Mouse (Mus musculus) regulatory T cell (primary cell): ENCODE measurements at regions not wholly inside any gene's neighbourhood (a gene's known extent, or its start where the extent isn't known, plus 50 kb on each side); places are given as distances from the start of the nearest gene placed in this dataset.

ENCODE experiments used
- in situ Hi-C: fragments of 300-600 bp; cut with MboI, MseI; formaldehyde crosslinking; loops from one replicate; pipeline ENCODE4 v1.15.1; 2025; ENCODE audit warnings: high pct_unique_total_duplicates

DNA sequence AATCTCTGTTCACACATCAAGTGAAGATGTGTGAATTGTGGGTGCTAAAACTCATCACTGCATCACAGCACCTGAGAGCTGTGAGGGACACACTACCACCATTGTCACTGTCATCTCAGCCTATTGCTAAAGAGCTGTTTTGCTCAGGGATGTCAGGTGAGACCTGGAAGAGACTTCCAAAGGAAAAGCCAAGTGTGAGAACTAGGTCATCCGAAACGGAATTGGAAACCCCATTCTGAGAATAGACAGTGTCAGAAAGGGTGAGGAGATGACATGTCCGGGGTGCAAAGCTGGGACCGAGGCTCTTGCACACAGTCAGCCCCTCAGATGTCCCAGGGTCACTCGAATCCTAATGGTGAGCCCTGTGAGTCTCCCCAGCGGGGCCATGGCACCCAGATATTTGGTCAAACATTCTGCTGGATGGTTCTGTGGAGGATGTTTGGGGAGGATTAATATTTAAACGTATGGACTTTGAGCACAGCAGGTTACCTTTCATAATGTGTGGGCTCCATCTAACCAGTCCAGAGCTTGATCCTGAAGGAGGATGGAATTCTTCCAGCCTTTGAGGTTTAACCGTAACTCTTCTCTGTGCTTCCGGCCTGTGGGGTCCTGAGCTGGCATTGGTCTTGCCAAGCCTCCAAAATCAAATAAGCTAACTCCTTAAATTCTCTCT is 150.3 kb downstream of the Rpl14 start:
- in situ Hi-C loops, result no loop called here

DNA sequence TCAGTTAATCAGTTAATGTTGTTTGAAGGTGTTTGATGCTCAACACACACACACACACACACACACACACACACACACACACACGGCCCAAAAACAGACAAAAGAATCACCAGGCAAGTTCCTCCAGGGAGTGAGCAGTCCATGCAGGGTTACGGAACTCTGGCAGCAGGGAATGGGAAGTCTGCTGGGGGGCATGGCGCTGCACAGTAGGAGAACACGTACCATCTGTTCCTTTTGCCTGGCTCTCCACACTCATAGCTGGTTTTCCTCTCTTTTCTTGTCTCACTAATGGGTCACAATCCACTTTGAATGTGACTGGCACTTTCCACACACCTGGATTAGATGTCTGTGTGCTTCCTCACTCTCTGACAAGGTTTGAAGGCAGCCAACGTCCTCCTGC is 151.8 kb downstream of the Rpl14 start:
- in situ Hi-C loops, result no loop called here

DNA sequence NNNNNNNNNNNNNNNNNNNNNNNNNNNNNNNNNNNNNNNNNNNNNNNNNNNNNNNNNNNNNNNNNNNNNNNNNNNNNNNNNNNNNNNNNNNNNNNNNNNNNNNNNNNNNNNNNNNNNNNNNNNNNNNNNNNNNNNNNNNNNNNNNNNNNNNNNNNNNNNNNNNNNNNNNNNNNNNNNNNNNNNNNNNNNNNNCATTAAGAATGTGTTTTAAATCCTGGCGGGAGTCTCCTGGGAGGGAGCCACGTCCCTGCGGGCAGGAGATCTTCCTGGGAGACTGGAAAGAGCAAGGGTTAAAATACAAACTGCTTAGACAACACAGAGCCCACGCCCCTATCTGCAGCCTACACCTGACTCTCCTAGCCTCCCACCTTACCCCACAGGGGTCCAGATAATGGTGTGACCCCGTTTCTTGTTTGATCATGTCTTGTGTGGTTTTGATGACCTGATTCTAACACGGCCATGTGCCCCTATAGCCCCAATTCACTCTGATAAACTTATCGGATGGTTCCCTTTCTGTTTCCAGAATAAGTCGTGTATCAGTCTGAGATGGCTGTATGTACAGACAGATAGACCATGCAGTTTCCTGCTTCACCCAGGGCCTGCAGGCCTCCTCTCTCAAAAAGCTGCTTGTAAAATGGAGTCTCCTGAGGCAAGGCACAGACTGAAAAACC is 160.8 kb downstream of the Rpl14 start:
- in situ Hi-C loops, result loop anchor here (5.0 kb wide), 1 partner anchor 90 kb away; no protein-coding TSS in a partner anchor

DNA sequence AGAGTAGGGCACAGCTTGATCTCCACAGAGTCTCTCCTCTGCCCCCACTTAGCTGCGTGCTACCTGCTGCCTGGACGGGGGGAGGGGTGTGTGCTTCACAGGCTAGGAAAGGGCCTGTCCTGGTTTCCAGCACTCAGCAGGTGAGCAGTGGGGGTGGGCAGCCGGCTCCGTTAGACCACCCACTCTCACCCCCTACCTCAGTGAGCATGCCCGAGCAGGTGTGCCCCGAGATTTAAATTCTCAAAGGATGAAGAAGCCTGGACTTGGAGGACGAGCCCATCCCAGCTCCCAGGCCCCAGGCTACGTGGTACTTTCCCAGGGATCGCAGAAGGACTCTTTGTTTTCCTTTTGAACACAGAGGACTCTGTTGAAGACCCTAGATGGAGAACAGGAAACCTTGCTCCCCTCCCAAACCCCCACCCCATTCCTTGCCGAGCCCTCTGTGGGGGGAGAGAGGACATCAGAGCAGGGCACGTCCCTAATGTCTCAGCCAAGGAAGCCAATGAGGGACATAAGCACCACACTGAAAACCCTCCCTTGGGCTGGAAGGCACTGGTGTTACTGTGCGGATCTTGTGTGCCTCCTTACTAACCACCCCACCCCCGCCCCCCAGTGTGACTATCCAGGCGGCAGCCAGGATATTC is 161.5 kb downstream of the Rpl14 start:
- in situ Hi-C loops, result loop anchor here (5.0 kb wide), 1 partner anchor 90 kb away; no protein-coding TSS in a partner anchor

- in situ Hi-C loops, result loop anchor here (5.0 kb wide), 1 partner anchor 88 kb away; no protein-coding TSS in a partner anchor
These were observed 162.6 kb downstream of the Rpl14 start for GRCm38 (mm10) chr9:120733681-120734465.

GRCm38 (mm10) chr9:120735217-120735616 is 164.0 kb downstream of the Rpl14 start:
- in situ Hi-C loops, result no loop called here

DNA sequence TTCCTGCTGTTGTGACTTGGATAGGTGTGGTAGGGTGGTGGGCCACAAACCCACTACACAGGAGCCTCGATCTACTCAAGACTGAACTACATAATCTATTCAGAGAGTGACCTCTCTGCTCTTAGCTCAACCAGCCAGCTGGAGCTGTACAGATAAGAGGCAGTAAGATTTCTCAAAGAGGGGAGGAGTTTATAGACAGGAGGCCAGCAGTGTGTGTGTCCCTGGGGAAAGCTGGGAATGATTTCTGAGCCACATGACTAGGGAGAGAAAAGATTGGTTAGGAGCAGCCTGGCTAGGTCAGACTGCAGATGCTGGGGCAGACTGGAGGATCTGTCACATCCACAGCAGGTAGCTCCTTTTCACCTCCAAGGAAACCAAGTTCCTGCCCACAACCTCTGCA is 166.7 kb downstream of the Rpl14 start:
- in situ Hi-C loops, result no loop called here

DNA sequence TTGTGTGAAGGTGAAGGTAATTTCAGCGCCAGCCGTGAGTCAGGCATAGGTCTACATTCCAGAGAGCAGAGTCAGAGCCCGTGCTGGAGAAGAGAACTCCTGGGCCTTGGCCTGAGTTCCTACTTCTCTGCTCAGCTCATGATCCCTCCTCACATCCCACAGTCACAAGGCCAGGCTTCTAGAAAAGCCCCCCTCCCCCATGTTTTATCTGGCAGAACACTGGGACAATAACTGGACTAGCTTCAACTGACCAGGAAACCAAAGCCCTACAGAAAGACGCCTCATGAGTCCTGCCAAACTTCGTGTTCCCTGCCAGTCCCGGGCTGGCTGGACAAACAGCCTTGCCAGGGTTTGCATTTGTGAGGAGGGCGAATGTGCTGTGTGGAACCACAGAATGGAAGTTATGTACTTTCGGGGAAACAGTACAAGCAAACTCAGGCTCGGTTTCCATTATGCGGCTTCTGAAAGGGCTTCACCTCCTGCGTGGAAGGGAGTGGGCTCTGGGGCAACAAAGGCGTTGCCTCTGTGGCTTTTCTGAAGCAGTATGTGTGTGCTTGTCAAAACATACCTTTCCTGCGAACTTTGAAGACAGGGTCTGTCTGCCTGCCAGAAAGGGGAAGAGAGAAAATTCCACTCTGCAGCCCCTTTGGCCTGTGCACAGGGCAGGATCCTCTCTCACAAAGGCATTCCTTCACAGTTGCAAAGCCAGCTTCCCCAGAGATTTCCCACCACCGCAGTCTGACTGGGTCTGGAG is 168.1 kb downstream of the Rpl14 start:
- in situ Hi-C loops, result no loop called here

- in situ Hi-C loops, result no loop called here
These were observed 168.8 kb downstream of the Rpl14 start for GRCm38 (mm10) chr9:120739953-120740524.

GRCm38 (mm10) chr9:120741521-120741920 is 170.3 kb downstream of the Rpl14 start:
- in situ Hi-C loops, result no loop called here

- in situ Hi-C loops, result no loop called here
These were observed 172.2 kb downstream of the Rpl14 start for GRCm38 (mm10) chr9:120743455-120743854.

DNA sequence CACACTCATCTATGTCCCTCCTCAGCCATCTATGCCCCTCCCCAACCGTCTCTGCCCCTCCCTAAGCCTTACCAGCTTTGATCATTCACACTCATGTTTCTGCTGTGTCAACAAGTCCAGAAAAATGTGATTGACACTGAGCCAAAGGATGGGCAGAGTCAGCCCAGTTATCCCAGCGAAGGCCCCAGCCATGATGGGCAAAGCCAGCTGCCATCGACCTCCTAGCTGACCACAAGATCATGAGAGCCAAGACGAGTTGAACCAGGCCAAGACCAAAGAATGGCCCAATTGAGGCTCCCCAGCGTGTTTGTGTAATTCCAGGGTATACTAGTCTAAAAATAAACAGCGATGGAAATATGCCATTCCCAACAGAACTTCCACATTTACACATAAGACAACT is 174.4 kb downstream of the Rpl14 start:
- in situ Hi-C loops, result no loop called here

DNA sequence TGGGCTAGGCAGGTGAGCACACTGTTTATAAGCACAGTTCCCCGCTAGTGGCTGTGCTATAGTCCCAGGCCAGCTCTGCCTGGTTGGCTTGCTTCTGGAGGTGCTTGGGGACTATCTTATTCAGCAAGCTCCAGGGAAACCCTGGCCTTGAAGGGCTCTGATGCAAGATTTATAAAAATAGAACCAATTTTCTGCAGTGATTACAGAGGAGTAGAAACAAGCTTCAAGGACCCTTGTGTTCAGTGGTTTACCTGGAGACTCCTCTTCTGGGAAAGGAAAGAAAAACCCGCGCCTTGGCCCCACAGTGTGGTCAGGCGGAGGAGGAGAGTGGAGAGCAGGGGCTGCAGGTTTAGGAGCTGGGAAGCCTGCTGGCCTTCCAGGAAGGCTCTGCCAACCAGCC is 178.2 kb upstream of the Ctnnb1 start:
- in situ Hi-C loops, result no loop called here

DNA sequence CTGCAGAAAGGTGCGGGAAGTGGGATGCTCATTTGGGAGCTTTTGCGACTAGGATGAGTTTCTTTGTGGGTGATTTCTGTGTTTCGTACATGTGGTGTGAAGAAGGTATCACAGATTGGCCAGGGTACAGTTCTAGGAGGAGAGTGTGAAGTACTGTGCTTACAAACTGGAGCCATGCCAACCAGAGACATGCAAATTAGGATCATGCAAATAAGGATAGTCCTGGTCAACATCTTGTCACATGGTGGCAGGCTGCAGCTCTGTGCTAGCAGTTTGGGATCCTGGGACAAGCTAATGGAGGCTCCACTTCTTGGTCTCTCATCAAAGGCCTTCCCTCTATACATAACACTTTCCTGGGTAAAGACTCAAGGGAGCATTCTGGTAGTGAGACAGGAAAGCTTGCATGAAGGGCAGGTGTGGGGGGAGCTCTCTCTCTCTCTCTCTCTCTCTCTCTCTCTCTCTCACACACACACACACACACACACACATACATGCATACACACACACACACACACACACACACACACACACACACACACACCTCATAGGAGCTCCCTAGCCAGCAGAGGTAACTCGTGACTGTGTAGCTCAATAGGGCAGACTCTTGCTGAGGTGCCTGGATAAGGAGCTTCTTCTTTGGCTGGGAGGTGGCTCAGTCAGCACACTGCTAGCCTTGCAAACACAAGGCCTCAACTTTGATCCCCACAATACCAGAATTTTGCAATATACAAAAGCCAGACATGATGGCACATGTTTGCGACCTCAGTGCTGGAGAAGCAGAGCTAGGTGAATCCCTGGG is 177.1 kb upstream of the Ctnnb1 start:
- in situ Hi-C loops, result no loop called here

GRCm38 (mm10) chr9:120754151-120754550 is 174.9 kb upstream of the Ctnnb1 start:
- in situ Hi-C loops, result no loop called here

DNA sequence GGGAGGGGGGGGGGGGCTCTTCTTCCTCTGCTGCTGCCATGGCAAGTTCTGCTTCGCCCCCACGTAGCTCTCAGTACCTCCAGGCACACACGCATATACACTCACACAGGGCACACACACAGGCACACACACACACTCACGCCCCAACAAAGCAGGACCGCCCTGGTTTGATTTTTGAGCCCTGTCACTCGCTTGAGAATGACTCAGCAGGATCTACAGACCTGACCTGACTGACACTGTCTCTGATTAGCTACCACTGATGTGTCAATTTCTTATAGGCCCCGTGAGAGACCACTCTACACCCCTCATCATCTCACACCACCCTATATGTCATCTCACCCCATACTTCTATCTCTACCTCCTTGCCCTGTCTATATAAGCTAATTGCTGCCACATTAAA is 173.5 kb upstream of the Ctnnb1 start:
- in situ Hi-C loops, result no loop called here

GRCm38 (mm10) chr9:120758003-120758402 is 171.0 kb upstream of the Ctnnb1 start:
- in situ Hi-C loops, result no loop called here

DNA sequence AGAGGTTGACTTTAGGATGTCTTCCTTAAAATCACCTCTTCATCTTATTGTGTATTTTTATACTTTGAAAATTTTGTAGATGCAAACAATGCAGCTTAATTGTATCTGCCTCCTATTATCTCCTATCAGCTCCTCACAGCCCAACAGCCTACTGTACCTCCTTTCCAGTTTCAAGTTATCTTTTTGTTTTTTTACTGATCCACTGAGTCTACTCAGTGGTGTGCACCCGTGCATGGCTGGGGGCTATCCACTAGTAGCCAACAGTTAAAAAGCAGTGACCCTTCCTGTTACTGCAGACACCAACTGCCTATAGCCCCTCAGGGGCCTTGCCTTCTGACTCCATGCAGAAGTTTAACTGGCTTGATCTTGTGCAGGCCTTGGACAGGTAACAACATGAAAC is 170.4 kb upstream of the Ctnnb1 start:
- in situ Hi-C loops, result no loop called here

DNA sequence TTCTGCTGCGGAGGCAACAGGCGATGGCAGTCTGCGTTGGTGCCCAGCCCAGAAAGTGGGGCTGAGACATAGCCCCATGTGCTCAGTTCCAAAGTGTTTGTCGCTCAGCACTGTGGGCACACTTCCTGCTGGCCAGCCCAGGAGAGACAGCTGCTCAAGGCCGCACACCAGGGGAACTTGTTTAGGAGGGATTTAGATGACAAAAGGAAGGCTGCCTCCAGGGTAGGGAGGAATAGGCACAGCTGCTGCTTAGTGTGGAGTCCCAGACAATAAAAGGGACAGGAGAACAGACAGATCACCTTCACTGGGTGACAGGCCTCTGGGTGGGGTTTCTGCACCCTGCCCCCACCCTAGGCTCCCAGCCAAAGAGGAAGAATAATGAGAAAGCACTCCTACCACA is 169.2 kb upstream of the Ctnnb1 start:
- in situ Hi-C loops, result no loop called here

GRCm38 (mm10) chr9:120763802-120764201 is 165.2 kb upstream of the Ctnnb1 start:
- in situ Hi-C loops, result no loop called here
